Mouse (Mus musculus) layer of hippocampus, adult 11-12 months (tissue): ENCODE results near the gene Slc17a5.

Experiments used
- DNase-seq: peaks from one replicate; pipeline ENCODE4 v3.0.0; 2022; ENCODE audit warnings: low spot score

Gene Slc17a5

DNA sequence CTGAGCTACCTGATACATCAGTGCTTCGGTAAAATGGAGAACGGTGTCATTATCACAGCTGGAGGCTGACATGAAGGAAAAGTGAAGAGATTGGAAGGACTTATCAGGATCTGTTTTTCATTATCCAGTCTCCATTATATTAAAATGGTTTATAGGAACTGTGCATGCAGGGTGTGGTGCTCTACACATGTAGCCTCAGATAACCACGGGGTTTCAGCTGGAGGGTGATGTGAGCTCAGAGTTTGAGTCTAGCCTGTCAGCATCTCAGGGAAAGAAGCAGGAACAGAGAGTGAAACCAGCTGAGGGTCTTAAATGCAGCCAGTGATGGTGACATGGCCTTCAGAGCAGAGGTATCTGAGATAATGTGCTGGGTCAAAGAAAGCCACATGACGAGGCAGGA is 28.4 kb downstream of the Slc17a5 start:
- no peak for DNase-seq

DNA sequence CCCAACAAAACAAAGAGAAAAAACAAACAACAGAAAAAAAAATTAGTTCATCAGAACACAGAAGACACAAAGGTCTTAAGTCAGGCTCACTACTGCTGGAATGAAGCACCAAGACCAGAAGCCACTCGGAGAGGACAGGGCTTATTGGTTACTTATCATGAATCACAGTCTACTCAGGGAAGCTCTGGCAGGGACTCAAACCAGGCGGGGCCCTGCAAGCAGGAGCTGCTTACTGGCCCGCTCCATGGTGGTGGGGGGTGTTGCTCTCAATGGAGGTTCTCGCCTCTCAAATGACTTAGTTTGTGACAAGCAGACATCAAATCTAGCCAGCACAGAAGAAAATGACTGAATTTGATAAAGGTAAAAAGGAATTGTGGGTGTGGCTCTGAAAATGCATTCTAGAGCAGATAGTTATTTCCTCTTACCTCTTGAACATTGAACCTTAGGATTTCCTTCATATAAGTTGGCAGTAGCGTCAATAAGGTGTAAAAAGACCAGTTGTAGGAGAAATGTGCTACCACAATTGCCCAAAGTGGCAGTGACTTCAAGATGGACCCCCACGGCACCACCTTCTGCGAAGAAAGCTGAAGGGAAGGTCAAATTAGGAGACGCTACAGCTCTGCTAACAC is 29.1 kb downstream of the Slc17a5 start:
- DNase-seq = no peak

DNA sequence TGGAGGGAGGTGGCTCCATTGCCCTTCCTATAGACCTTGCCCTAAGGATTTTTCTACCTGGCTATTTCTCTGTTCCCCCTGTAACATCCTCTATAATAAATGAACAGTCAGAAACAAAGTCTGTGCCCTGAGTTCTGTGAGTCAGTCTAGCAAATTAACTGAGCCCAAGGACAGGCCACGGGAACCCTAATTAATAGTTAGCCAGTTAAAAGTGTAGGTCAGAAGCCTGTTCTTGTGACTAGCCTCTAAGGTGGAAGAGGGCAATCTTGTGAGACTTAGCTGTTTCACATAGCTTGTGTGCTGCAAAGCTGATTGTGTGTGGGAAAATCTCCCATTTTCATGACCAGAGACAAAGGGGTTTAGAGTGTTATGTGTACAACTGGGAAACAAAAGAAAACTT is 30.8 kb downstream of the Slc17a5 start:
- DNase-seq = no peak

DNA sequence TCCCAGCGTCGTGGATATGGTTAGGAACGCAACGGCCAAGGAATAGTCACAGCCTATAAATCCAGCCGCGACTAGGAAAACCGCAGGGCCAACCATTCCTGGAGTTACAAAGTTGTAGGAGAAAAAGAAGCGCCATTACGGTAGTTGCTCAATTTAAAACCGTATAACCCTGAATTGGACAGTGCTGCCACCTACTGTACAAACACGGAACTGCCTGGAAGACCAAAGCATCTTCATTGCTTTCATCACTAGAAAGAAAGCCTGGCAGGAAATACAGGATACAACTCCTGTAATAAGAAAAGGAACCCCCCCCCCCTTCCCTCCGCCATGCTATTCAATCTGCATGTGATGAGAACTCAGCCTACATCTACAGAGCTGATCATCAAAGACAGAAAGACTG is 34.9 kb downstream of the Slc17a5 start:
- peak; percentile 84 for DNase-seq

DNA sequence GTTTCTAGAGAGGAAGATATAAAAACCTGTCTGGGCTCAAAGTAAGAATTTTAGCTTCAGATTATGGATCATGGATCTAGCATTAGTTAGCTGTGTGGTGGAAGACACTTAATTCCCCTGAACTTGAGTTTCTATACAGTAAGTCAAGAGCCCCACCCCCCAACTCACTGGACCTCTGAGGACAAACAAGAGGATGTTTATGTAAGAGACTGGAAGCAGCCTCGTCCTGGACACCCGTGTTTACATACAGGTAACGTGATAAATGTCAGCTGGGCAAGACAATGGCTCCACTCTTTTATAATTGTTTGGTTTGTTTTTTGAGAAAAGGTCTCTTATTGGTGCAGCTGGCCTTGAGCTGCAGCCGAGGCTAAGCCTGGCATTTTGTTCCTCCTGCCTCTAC is 36.1 kb downstream of the Slc17a5 start:
- no peak for DNase-seq

DNA sequence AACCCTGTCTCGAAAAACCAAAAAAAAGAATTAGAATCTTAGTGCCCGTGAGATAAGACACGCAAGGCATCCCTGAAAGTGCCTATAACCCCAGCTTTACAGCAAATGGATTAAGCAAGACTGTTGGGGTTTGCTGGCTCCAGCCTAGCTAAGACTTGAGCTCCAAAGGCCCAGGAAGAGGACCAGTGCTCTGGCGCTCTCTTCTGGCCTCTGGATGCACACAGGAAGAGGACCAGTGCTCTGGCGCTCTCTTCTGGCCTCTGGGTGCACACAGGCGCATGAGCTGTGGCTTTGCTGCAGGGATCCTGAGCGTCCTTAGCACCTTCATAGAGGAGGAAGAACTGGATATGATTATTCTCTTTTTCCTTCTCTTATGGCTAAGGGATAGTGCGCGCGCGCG is 40.1 kb downstream of the Slc17a5 start:
- DNase-seq = no peak

DNA sequence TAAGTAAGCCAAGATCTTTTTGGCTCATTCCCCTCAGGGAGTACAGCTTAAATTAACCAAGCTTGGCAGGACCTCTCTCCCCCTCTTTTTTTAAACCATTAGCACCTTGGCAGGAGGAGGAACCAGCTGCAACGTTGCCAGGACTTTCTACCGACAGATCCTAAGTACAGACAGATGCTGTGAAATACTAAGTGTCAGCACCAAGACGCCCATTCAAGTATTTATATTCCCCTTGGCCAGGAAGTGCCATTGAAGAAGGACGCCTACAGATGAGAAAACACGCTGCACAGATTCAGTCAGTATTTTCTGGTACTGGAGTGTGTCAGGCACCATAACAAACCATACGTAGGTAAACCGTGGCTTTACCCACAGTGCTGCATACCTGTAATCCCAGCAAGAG is 40.9 kb downstream of the Slc17a5 start:
- DNase-seq = peak; percentile 22

DNA sequence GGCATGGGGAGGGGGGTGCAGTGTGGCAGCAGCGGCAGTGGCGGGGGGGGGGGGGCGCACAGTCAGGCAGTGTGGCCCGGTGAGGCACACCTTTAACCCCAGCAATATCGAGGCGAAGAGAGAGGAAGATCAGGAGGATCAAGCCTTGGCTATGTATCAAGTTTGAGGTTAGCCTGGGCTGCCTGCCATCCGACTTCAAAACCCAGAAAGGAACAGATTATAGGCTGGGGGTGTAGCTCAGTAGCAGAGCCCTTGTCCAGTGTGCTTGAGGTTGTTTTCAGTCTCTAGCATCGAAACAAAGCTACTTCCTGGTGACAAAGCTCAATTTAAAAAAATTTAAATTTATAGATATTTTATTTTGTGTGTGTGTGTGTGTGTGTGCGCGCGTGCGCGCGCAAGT is 46.1 kb downstream of the Slc17a5 start:
- no peak for DNase-seq

DNA sequence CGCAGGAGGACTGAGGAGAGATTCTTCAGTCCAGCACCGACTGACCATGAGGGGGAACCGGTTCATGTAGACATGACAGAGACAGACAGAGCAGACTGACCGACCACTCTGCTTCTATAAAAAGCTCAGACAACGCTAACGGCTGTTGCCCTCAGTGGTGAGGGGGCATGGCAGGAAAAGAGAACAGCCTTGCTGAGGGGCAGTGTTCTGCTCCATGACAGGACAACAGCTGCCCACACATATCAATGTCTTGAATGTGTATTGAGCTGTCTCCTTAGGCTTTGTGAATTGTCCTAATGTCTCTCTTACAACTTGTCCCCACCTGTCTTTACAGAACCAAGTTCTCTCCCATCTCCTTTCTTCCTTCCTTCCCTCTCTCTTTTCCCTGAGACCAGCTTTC is 49.4 kb downstream of the Slc17a5 start:
- DNase-seq = no peak

DNA sequence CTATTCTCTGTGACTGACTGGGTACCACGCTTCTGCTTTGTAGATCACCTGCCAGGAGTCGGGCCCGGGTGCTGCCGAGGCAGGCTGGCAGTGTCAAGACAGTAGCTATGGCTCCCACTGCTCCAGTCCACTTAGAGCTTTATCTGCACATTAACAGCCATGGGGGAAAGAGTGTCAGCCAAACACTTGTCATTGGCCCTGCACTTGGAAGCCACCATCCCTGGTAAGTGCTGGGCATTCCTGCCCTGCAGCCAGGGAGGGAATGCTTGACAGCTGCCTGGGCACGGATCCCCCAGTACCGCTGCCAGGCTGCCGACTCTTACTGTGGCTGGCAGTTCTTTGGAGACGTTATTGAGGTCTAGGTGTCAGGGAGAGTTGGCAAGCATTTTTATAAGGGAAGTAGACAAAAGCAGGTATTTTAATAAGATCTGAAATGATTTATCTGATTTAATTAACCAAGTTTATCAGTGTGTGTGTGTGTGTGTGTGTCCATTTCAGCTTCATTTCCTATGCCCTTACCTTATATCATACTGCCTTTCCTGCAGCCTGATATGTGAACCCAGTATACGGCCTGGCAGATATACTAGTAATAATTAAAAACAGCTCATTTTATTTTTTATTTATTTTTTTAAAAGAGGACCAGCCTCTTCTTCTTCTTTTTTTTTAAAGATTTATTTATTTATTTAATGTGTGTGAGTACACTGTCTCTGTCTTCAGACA is 50.5 kb downstream of the Slc17a5 start:
- DNase-seq = no peak

DNA sequence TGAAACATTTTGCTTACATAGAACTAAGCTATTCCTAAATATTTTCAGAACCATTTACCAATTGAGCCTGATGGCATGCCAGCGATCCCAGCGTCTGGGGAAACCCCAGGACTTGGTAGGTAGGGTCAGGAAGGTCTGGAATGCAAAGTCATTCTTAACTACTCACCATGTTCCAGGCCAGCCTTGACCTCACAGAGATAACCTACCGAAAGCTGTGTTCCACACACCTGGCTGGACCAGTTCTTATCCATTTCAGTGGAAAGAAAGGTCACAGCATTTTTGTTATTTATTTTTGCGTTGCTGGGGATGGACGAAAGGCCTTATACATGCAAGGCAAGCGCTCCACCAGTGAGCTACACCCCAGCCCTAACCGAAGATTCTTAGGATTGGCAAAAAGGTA is 53.2 kb downstream of the Slc17a5 start:
- DNase-seq = no peak

DNA sequence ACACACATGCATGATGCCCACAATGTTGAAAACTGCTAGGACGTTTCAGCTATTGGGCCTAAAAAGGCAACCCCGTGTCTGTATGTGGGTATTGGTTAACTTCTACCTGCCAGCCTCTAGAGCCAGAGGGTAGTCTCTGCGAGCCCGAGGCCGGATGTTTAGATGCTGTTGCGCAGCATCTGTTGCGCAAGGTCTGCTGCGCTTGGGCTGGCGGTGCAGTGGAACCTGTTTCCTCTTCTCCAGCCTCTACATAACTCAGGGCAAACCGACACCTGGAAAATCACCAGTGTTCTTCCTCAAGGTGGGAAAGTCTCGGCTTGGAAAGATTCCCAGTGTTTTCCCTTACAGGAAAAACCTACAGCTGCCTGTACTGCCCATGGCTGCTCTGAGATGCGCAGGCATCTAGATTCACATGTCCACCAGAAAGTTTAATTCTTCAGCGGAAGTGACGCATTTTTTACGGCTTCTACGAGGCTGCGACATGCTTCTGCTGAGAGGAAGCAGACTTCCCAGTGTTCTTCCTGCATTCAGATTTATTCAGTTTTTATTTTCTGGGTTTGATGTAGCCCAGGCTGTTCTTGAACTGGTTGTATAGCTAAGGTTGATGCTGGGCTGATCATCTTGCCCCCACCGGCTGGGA is 54.4 kb downstream of the Slc17a5 start:
- DNase-seq = peak; percentile 16

DNA sequence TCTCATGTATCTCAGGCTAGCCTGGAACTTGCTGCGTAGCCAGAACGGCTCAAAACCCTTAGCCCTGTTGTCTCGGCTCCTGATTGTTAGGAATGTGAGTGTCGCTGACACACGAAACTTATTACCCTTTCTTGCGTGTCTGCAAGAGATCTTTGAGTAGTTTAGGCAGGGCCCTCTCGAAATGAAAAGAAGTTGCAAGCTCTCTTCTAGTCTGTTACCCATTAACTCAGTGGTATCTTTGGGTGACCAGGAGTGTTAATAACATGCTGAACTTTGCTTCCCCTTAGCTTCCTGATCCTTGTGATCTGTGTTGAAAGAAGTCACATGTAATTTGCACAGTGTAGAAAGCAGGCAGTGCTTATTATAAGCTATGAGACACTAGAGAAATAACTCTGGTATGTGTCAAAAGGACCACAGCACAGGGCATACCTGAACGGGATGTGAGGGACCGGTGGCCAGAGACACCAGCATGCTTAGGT is 55.5 kb downstream of the Slc17a5 start:
- DNase-seq = no peak

DNA sequence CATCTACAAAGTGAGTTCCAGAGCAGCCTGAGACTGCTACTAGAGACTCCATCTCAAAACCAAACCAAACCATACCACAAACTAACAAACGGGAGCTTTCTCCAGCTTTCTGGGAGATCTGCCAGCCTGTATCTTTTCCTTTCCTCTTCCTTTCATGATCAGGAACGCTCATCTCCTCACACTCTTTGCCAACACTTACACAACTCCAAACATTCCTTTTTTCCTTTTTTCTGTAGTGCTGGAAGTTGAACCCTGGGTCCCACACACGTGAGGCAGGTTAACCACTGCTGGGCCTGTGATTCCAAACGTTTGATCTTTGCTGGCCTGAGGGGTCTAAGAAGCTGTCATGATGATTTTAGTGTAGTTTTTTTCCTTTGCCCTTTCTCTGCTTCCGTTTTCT is 56.0 kb downstream of the Slc17a5 start:
- DNase-seq = no peak

DNA sequence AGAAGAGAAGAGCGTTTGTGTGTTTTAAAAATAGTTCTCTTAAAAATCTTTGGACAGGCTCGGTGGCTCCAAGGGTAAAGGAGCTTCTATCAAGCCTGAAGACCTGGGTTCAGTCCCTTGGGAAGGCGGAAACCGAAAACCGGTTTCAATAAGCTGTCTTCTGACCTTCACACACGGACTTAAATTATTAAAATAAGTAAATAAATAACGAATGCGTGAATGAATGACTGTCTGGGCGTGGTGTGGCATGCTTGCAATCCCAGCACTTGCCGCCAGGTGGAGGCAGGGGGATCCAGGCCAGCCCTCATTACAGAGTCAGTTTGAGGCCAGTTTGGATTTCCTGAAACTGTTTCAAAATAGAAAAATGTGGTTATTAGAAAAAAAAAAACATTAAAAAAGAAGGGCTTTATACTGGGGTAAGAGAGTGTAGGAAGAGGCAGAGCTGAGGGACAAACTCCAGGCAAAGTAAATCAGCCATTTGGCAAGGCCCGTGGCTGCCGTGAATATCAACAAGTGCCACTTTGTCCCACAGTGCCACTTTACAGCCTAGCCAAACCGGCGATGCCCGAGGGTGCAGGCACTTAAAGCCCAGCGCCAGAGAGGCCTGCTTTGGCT is 60.0 kb downstream of the Slc17a5 start:
- DNase-seq = peak; percentile 75

DNA sequence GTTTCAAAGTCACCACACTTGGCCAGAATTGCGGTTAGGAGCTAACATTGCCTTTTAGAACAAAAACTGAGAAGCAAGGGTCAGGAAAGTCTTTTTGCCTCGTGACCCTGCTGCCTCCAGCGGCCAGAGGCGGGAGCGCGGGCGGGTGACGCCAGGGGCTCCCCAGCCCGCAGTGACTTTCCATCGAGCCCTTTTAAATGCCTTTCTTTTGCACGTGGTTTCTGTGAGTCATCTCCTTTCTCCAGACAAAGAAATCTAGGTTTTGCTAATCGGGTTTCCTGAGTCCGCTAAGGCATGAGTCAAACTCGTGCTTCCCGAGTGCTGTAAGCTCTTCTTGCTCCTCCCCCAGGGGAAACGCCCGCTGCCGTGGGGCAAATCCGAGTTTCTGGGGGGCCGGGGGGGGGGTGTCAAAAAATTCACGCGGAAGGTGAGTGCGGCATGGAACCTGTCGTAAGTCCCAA is 60.5 kb downstream of the Slc17a5 start:
- DNase-seq = peak; percentile 68

DNA sequence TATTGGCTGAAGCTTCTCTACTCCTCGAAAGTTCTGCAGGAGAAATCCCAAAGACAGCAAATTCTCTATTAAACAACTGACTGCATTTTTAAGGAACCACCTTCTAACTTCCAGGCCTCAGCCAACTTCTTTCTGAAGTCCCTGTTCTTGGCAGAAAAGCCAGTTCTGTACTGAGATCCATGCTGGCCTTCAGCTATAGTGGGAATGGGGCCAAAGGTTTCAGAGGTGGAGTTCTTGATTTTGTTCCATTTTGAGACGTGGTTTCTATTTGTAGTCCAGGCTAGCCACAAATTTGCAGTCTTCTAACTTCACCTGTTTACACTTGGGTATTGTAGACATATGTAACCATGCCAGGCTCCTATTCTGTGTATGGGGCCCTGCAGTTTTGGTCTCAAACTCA is 61.6 kb downstream of the Slc17a5 start:
- DNase-seq = no peak

DNA sequence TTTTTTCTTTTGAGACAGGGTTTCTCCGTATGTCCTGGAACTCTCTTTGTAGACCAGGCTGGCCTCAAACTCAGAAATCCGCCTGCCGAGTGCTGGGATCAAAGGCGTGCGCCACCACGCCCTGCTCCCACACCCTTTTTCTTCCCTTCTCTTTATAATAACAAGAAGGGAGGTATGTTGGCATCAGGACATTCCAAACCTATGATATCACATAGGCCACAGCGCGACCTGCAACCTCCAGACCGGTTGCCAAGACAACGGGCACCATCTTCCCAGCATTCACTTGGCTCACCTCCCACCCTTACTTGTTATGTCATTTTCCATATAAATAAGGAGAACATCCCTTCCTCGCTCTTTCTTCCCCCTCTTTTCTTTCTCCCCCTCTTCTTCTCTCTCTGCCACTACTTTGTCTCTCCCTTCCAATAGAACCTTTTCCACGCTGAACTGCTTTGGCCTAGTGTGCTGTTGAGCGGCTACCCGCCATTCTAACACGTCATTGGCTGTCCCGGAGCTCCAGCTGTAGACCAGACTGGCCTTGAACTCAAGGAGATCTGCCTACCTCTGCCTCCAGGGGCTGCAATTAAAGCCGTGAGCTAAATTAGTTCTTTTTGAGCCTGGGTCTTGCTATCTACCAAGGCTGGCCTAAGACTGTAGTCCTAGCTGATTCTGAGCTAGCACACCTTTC is 62.2 kb downstream of the Slc17a5 start:
- DNase-seq = no peak

DNA sequence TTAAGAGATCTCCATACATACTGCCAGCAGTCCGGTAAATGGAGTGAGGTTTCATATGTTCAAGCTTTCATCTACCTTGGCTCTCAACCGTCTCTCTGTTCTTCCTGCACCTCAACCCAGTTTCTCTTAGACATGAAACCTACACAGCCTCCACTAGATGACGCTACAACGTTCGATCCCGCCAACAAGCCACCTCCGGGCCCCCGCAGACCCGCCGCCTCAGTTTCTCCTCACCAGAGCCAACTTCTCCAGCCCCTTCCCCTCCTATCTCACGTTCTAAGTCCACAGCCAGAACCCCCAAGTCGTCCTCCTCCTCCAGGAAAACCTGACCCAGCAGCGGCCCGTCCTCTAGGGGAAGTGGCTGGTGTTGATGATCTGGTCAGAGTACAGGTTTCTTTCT is 66.2 kb downstream of the Slc17a5 start:
- no peak for DNase-seq

DNA sequence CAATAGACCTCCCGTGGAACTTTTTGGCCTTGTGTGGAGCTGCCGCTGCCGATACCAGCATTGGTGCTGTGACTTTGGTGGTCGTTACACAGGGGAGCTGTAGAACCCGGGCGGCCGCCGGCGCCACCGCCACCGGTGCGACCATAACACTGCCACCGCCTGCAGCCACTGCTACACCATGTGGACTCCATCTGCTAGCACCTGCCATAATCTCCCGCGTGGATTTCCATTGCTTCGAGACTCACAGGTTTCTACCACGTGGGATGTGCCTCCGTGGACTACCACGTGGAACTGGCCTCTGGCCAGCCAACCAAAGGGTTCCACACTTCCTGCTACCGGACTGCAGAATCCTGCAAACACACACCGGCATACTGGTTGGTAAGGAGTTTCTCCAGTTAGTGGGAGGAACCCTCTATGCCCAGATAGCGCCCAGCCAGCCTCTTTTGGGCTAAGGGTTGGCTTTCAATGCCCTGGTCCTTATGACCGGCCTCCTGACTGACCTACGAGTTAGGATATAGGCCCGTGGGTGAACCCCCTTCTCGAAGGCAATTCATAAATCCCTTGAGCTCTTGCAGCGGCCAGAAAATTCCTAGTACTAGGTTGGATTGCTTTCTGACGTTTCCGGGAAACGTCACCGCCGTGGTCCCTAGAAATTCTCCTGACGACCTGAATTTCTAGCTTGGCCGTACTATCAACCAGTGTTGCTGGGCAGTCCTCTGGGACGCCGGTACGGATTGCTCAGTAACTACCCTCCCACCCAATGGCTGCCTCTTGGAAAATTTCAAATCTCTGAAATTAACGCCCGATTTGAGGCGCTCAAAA is 66.8 kb downstream of the Slc17a5 start:
- DNase-seq = peak; percentile 49

DNA sequence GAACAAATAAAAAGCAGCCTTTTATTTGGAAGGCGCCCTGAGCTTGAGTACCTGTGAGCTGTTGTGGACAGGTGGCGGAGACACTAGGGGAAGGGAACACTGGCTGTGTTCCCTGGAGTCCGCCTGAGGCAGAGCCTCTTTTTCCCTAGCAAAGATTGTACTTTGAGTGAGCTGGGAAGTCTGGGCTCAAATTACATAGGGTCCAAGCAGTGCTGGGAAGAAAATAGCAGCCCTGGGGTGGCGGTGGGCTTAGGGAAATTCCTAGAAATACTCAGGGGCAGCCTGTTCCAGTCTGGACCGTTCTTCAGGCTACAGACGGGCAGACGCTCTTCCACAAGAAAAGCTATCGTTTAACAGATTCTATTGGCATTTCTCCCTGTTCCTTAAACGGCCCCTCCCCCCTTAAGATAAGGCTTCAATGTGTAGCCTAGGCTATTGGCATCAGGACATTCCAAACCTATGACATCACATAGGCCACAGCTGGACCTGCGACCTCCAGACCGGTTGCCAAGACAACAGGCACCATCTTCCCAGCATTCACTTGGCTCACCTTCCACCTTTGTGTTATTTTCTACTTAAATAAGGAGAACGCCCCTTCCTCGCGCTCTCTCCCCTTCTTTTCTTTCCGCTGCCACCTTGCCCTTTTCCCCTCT is 67.6 kb downstream of the Slc17a5 start:
- DNase-seq = no peak
